Mouse (Mus musculus): ENCODE data around the gene Sgms1.

The Sgms1 gene

DNA sequence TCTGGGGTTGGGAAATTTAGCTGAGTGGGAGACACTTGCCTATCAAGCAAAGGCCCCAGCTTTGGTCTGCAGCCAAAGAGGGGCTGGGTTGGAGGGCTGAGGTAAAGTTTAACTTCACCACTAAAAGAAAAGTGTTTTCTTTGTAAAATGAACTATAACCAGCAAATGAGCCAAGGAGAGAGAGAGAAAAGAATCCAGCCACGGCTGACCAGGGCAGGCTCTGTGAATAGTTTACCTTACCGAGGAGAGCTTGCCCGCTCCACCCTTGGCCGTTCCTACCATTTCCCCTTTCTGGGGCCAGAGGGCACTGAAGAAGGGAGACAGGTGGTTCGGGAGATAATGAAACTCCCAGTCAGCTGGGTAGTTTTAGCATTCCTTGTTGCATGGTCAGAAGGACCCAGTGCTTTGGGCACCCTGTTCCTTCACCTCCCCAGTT is 209.5 kb downstream of the Sgms1 start:
- 74% methylated on average over 5 of the region's 5 CpGs for WGBS

DNA sequence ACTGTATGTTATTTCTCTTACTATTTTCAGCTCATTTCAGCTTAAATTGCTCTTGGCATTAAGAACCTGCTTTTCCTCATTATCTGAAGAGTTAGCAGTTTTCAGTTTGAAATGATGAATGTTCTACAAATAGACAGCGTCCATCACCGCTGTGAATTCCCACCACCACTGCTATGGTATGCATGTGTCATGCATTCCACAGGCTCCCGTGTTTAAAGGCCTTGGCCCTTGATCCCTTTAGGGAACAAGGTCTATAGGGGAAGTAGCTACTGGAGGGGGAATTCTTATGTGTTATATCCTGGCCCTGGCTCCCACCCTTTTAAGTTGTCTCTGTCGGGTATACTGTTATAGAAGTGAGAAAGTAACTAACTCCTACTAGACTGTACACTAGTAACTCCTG is 210.0 kb downstream of the Sgms1 start:
- WGBS, result 39% methylated on average over 4 of the region's 4 CpGs

DNA sequence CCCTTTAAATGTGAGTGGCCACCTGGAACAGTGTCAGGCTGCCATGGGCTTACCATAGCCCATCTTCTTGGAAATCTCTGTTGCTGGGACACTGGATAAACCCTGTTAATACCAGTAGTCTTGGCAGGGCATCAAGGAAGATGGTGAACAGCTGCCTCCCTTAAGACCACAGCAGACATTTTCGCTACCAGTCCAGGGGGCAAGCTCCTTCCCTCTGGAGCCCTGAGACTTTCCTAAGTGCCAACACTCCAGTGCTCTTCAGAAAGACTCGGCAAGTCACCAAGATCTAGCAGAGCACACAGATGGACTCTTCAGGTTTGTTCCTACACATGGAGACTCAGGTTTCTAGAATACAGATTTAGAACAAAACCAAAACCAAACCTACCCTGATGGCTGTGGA is 211.4 kb downstream of the Sgms1 start:
- 64% methylated on average over 2 of the region's 2 CpGs for WGBS

DNA sequence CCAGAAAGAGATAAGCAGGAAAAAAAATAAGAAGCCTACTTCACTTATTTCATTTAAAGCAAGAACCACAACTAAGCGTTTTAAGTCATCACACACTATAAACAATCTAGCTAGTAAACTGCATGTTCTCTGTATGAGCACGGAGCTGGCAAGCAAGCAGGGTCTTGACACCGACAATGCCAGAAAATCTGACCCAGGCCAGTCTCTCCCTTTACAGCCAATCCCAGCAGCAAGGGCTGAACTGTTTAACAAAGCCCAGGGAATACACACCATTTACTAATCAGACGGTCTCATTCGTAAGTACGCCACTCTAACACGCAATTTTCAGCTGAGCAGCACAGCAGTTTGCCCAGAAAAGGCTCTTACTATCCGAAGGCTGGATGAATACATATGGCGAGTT is 213.1 kb downstream of the Sgms1 start:
- 52% methylated on average over 9 of the region's 9 CpGs for WGBS

DNA sequence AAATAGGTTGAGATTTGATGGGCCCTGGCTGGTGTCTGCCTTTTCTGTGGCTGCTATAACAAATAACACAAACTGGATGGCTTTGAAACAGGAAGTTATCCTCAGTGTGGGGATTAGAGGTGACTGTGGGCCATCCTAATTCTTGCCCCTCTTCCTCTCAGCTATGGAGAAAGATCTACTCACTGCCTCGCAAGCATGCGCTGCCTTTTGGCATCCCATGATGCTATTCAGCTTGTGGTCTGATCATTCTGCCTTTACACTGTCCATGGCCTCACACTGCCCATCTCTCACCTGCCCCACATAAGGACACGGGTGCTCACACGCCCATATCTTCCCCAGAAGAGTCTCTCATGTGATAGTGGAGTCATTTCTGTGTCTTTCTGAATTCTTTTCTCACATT is 213.5 kb downstream of the Sgms1 start:
- 94% methylated on average over 4 of the region's 4 CpGs for WGBS

DNA sequence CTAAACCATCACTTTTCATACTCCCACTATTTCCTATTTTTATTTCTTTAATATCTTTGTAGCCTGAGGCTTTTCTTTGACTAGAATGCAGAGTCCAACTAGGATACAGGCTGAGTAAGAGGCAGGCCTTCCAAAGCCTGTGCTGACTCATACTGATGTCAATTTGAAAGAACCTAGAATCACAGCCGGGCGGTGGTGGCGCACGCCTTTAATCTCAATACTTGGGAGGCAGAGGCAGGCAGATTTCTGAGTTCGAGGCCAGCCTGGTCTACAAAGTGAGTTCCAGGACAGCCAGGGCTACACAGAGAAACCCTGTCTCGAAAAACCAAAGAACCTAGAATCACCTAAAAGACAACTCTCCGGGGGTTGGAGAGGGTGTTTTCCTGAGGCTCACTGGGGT is 214.5 kb downstream of the Sgms1 start:
- WGBS, result 80% methylated on average over 7 of the region's 7 CpGs

DNA sequence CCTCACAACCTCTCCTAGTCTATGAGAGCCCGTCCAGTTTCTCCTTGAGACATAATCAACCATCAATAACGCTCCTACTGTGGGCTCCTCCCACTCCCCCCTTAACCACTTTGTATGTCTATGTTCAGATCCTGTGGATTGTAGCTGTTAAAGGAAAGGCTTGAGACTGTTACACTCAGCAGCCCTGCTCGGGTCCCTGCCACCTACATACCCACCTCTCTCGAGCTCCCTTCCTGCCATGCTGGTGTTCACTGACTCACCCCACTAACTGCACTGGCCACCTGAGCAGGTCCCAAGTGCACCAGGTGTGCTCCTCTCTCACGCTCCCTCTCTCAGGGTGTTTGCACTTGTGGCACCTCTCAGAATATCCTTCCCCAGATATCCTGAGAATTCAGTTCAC is 215.0 kb downstream of the Sgms1 start:
- 81% methylated on average over 5 of the region's 5 CpGs for WGBS

DNA sequence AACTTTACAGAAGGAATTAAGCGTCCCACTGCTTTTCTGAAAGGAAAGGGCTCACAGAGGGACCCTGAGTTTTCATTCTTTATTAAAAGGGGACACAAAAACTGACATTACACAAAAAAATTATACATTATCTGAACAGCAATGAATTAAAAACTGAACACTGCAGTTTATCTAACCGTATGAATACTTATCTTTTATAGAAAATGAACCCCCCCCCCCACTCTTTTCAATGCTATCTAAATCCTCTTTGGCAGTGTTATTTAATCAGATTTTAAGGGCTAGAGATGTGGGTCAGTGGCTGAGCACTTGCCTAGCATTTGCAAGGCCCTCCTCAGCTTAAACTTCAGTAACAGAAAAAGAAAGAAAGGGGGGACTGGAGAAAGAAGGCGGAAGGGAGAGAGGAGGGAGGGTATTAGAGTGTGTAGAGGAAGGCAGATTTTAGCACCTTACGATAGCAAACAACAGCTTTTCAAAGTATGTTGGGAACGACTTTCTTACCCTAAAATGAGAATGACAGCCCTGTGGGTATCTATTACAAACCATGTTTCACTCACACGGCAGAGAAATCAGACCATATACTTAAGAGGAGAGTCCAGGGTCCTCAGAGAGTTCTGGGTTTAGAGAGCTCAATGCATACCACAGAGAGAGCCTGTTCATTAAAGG is 215.9 kb downstream of the Sgms1 start:
- WGBS, result 67% methylated on average over 6 of the region's 6 CpGs

DNA sequence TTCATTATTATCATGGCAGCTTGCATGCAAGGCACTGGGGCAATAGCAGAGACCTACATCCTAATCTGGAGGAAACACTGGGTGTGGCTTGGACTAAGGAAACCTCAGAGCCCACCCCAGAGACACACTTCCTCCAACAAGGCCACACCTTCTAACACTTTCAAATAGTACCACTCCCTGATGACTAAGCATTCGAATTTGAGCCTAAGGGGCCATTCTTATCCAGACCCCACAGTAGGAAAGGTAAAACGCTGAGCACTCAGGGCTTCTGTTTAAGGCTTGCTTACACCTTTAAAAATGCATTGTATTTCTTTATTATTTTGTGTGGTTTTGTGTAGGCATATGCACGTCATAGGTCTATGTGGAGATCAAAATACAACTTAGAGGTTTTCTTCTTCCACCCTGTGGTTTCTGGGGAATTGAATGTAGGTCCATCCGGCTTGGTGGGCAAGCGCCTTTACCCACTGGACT is 217.0 kb downstream of the Sgms1 start:
- WGBS, result 88% methylated on average over 5 of the region's 5 CpGs

DNA sequence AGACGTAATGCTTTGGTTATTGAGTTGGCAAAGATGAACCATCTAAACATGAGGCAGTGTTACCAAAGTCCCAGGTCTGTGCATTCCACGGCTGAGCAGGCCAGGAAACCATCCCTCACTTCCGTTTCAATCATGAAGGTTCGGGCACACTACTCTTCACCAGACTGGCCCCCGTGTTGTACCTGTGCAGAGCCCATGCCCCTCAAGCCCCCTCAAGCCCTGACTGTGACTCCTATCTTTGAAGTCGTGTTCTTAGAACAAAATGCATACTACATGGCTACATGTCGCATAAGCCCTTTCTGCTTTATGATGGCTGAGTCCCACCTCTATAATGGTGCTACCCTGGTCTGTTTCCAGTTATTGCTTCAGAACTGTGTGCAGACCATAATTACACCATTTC is 217.5 kb downstream of the Sgms1 start:
- WGBS, result 91% methylated on average over 7 of the region's 7 CpGs

DNA sequence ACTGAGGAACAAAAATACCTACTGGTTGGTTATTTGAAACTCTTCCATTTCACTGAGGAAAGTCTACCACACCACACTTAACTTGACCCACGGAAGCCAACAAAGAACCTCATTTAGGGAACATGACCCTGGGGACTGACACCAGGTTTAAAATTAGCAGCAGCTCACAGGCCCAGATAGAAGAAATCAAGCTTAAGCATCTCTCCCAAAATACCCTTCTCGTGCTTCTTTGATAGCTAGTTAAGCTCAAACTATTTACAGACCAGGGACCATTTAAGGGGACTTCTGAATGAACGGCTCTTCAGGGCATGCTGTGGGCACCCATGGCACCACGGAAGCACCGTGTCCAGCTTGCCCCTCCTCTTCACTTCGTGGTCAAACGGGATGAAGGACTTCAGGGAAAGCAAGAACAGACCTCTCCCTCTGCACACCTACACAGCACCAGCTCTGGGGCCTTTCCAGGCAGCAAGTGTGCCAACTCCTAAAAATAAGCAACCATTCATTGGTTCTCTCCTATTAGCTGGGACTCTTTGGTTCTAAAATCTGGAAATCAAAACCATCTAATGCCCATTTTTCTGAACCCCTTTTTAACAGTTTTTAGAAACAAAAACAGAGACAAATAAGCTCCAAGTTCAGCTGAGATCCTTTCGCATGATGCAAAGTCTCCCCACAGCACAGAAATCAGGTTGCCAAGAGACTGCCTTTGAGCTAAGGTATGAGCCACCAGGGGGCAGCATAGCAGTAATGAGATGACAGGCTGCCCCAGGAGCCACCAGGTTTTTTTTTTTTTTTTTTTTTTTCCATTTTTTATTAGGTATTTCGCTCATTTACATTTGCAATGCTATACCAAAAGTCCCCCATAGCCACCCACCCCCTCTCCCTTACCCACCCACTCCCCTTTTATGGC is 219.6 kb downstream of the Sgms1 start:
- WGBS, result 40% methylated on average over 9 of the region's 9 CpGs

DNA sequence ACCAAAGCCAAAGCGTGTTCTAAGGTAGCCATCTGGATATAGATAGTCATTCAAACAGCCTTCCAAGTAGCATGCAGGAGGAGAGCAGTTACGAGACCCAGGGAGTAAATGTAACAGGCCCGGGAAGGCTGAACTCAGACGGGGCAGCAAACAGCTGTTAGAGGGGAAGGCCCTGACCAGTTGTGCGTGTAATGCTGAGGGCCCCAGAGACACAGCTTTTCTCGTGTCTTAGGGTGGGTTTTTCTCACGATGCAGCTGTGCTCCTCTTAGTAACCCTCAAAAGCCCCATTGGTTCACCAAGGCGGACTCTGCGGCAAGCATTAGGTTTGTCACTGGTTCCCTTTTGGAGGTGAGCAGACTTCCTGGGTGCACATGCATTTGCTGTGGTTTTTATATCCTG is 221.5 kb downstream of the Sgms1 start:
- WGBS, result 84% methylated on average over 9 of the region's 9 CpGs

DNA sequence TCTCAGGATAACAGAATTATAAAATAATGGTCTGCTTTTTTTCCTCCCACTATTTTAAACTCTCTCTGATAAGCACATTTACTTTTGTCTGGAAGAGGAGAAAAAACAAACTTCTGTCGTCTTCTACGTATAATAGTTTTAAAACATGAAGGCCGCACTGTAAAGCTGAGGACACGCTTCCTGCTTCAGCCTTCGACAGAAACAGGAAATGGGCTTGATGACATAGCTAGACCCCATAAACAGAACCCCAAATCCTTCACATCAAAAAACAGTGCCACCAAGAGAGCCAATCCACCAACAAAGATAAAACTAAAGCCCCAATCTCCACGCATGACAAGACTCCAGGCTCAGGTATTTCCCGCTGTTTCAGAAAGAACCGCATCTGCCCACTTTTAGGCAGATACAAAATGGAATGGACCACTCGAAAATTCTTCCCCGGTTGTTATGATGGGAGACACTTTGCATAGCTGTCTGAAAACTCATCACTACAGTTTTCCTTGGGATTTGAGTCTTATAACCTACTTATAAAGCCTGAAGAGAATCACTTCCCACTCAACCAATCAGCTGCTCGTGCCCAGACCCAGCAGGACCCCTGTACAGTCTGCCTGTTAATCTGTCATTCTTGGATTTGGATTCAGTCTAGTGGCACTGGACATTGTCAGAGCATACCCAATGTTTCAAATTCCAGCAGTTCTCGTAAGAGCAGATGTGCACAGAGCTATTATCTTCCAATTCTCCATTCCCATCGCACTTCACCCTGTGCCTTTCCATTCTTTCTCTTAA is 222.5 kb downstream of the Sgms1 start:
- 90% methylated on average over 13 of the region's 13 CpGs for WGBS

DNA sequence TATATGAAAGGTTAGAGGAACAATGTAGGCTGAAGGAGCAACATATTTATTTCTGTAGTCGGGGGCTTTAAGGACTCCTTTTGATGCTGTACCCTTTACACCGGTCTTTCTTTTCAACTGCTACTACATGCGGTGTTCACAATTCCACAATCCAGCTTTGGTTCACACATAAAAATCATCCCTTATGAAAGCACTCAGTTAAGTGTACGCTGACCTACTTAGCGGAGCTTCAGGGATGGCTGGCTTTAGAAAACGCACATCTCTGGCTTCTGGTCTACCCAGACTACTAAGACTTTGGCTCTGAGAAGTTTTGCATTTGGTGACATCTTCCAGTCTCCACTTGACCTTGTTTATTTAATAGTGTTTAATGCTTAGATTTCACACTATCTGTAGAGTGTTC is 223.8 kb downstream of the Sgms1 start:
- 40% methylated on average over 6 of the region's 6 CpGs for WGBS

DNA sequence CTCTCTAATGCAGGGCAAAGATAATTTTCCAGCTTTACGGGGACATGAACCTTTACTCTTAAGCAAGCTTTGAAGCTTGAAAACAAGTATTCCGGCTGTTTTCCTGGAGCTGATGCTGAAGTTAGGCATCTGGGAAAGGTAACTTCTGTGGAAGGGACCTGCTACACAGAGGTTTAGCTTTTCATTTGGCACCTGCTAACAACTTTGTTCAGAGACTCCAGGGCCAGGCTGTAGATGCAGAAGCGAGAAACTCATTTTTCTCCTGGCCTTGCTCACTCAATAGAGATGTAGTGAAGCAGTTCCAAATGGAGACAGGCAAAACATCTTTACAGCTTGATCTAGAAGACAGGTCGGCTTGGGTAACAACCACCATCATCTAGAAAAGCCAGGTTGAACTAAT is 225.4 kb downstream of the Sgms1 start:
- 92% methylated on average over 4 of the region's 4 CpGs for WGBS

DNA sequence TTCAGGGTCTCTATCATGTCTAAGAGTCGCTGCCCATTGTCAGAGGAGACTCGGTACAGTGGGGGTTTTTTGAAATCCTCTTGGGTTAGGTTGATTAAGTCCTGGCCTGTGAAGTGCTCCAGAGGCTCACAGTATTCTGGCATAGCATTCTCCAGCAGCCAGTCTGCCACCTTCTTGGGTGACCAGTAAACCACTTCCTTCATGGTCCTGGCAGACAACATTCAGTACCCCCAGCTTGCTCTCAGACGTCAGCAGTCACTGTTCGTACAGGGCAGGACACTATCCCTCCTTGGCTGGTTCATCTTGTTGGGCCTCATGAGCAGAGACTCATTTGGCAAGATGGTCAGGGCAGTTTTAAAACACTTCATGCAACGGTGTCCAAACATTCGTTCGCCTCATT is 229.6 kb downstream of the Sgms1 start:
- WGBS, result 89% methylated on average over 7 of the region's 7 CpGs

DNA sequence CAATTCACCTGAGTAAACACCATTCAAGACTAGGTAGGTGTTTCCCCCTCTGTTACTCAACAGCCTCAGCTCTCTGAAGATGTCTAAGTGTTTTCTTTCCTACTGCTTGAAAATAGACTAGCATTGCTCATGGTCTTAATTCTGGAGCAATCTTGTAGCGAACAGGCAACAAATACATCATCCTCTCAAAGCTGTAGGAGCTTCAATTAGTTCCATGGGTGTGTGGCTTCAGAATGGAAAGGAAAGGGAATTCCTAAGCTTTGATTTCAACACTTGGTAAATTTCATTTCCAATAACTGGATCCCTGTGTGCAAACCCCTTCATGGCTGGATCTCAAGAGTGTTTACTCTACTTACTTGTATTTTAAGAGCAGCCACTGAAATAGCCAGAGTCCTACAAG is 230.3 kb downstream of the Sgms1 start:
- 71% methylated on average over 1 of the region's 1 CpGs for WGBS

DNA sequence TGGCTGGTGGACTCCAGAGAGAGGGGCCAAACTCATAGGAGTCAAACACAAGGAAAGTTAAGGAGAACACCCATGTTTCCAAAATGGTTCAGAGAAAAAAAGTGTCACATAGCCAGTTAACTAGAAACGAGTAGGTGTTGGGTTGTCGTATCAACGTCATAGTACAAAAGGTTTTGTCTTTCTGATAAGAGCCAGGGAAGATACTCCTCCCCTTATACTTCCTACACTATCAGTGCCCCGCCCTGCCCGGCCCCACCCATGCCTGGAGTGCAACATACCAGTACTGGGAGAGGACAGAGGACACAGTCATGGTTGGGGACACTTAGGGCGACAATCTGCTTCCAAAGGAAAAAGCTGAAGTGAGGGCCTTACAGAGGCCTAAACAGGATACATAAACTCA is 232.5 kb downstream of the Sgms1 start:
- 85% methylated on average over 6 of the region's 6 CpGs for WGBS

DNA sequence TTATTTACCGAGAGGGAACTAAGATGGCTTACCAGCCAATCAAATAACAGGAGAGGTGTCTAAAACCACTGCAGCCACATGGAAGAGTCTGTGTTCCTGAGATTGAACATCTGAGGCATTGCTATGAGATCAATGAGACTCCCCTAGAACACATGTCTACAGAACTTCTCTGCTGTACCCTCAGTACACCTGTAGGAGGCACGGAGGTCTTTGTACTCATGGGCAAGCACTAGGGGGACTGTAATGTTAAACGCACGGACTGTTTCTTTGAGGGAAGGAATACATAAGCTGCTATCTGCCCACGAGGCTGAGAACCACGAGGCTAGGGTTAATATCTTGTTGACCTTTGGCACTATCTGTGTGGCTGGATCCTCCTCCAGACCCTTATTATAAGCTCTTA is 237.0 kb downstream of the Sgms1 start:
- WGBS, result 61% methylated on average over 6 of the region's 6 CpGs

DNA sequence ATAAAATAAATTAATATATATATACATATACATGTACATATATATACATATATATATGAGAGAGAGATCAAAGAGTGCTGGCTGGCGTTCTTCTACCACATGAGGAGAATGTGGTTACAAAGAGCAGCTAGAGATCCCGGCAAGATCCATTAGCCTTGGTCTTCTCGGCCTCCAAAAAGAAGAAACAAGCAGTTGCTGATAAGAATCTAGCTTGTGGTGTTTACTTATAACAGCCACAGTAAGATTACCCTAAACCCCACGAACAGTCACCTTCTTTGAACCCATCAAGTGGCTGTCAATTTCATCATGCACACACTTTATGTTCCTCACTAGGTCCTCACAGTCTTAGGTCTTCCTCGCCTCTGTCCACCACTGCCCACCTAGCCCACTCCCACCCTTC is 240.8 kb downstream of the Sgms1 start:
- WGBS, result 88% methylated on average over 5 of the region's 5 CpGs

DNA sequence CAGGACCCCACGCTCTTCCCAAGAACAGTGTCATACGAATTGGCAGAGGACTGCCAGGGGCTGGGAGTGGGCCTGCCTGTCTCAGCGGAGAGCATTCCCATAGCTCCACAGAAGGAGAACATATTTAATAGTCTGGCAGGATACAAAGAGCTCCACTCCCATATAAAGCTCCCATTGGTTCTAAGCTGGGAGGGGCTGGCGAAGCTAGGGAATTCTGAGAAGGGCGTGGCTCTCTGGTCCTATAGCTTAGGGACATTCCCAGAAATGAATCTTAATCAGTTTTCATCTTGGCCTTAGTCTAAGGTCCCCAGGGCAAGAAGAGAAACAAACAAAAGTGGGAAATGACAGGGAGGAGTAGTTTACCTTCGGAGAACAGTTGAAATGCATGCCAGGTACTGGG is 247.1 kb downstream of the Sgms1 start:
- 82% methylated on average over 6 of the region's 6 CpGs for WGBS

DNA sequence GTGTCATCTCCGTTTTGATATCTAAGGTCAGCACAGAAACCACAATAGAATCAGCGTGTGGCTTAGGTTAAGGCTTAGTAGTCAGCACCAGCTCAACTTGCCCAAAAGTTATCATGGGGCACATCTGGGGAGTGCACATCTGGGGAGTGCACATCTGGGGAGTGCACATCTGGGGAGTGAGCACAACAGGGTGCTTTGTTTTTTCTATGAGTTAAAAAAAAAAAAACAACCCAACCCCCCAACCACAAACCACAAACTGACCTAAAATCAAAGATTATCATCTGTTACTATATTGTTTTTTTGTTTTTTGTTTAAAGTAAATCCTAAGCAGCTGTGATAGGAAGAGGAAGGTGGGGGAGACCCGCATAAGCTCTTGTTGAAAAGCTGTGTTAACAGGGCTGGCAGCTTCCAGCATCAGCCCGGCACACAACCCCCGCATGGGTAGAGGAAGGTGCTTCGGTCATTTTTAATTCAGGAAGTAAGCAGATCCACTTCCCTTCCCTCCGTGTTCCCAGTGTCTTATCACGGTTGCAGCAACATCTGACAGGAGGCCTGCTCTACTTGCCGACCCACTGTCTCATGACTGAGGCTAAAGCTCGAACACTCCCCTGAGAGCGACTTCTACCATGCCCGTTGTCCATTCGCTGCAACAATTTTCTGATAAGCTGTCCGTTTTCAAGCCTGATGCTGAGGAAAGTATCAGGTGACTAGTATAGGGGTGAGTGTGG is 251.0 kb downstream of the Sgms1 start:
- 76% methylated on average over 14 of the region's 14 CpGs for WGBS

Data from cerebral cortex, adult 2 months (tissue).